25 mouse cellular contexts compared by ENCODE assay signal in the genomic region with DNA sequence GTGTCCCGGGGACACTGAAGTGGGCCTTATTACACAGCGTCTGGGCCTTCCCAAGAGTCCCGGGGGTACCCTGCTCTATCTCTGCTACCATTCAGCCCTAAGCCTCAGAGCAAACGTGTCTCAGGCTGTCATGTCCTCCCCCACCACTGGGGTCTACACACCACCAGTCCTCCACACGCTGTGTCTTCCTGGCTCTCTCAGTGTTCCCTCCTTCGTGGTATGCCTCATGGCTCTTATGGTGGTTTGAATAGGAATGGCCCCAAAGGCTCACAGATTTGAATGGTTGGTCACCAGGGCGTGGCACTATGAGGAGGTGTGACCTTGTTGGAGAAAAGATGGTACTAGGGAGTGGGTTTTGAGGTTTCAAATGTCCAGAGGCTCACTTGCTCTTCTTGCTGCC.
"Had no signal": no experiment of that assay in that cellular context is flagged by ENCODE, and none has a peak within 500 bp of the region (broad histone marks: within the 10 kb centered on the region; RNA-seq: fewer than 3 reads in every experiment).

No protein-coding gene starts in this region.

- DNase-seq: gastrocnemius, adult 2 months; gastrocnemius, postnatal 10 days; gastrocnemius, postnatal 25 days; heart, adult 18-20 months; heart, postnatal 10 days; heart, postnatal 4 days; kidney, adult 18-20 months; kidney, adult 8-10 months; kidney, postnatal 10 days; kidney, postnatal 25 days; kidney, postnatal 4 days; liver; liver, embryonic 13.5 days had no signal

- H3K4me3 ChIP-seq: gastrocnemius, adult 2 months; heart, embryonic 10.5 days; heart, embryonic 12.5 days; hindbrain, embryonic 10.5 days; hindbrain, embryonic 13.5 days; intestine, embryonic 15.5 days; left cerebral cortex, adult 2 months; limb, embryonic 10.5 days; limb, embryonic 12.5 days; liver, embryonic 13.5 days; liver, embryonic 15.5 days had no signal

- H3K4me1 ChIP-seq: heart, embryonic 12.5 days had no signal

- H3K9ac ChIP-seq: heart, embryonic 12.5 days; hindbrain, embryonic 13.5 days; intestine, embryonic 15.5 days; limb, embryonic 12.5 days; liver, embryonic 13.5 days; liver, embryonic 15.5 days had no signal

- H3K36me3 ChIP-seq: heart, embryonic 10.5 days; heart, embryonic 12.5 days; hindbrain, embryonic 10.5 days; intestine, embryonic 15.5 days; limb, embryonic 10.5 days; limb, embryonic 12.5 days; liver, embryonic 13.5 days; liver, embryonic 15.5 days had no signal

- H3K27ac ChIP-seq: gastrocnemius, adult 2 months; heart, embryonic 10.5 days; hindbrain, embryonic 10.5 days; hindbrain, embryonic 13.5 days; intestine, embryonic 15.5 days; left cerebral cortex, adult 2 months; limb, embryonic 12.5 days; liver, embryonic 13.5 days; liver, embryonic 15.5 days had no signal

- H3K27me3 ChIP-seq: hindbrain, embryonic 13.5 days; intestine, embryonic 15.5 days; limb, embryonic 12.5 days; liver, embryonic 13.5 days; liver, embryonic 15.5 days had no signal

- H3K9me3 ChIP-seq: heart, embryonic 10.5 days; hindbrain, embryonic 10.5 days; hindbrain, embryonic 13.5 days; intestine, embryonic 15.5 days; limb, embryonic 10.5 days; limb, embryonic 12.5 days; liver, embryonic 13.5 days; liver, embryonic 15.5 days had no signal

- H3K4me2 ChIP-seq: heart, embryonic 12.5 days; hindbrain, embryonic 13.5 days; intestine, embryonic 15.5 days; limb, embryonic 12.5 days; liver, embryonic 11.5 days; liver, embryonic 13.5 days; liver, embryonic 15.5 days had no signal

- ATAC-seq: inflammation-experienced regulatory T-cells, adult 6 months; intestine, embryonic 15.5 days; intestine, postnatal 0 days had no signal
